Mouse (Mus musculus): ENCODE measurements at regions not wholly inside any gene's neighbourhood (a gene's known extent, or its start where the extent isn't known, plus 50 kb on each side); places are given as distances from the start of the nearest gene placed in this dataset.

- no peak for TF ChIP-seq CTCF (IDR thresholded peaks at IDR 0.05; ENCODE audit: low read depth, low read length)
- no peak for TF ChIP-seq POLR2A (IDR thresholded peaks at IDR 0.05; ENCODE audit: extremely low read depth, insufficient read depth, low read length)
These were observed 112.4 kb upstream of the Usp9x start for GRCm38 (mm10) chrX:12958873-12959272.

All from liver, adult 2 months (tissue).